Mouse (Mus musculus): ENCODE results near the gene Timp3. TPM values are rescaled to one million over a fixed set of nuclear protein-coding genes. Genes with fewer than 3 reads are reported as not detected.
A peak's percentile ranks its signal among the peaks of the same experiment; 100 is the strongest.

Gene Timp3
- 20.4 and 21.1 TPM in 2 replicates for polyA plus RNA-seq (2014; fragmentation: Nextera tagmentation; extraction: Ambion mirVana)

DNA sequence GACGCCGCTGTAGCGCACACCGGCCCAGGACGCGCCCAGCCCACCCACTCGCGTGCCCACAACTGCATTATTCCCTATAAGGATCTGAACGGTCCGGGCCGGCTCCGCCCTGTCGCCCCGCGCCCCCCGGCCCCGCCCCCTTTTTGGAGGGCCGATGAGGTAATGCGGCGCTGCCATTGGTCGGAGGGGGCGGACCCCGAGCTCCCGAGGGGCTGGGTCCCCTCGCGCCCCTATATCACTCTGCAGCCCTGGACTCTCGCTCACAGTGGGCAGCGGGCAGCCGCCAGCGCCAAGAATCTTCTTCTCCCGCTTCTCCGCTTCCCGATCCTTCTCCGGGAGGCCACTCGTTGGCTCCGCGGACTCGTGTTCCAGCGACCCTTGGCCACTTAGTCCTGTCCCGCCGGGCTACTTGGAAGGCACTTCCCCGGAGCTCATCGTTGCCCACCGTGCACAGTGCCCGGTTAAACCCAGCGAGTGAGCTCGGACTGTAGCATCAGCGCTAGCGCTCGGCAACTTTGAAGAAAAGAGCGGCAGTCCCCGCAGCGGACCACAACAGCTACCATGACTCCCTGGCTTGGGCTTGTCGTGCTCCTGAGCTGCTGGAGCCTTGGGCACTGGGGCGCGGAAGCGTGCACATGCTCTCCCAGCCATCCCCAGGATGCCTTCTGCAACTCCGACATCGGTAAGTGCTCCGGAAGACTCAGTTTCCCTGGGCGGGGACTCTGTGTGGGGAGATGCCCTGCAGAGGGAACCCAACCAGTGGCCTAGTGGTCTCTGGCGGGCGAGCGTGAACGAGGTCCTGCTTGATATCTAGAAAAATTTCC is at the start of gene Timp3:
Timp3 (plus strand) TSS at position 80 of the 824 bp plus-strand sequence.
- Histone ChIP-seq H3K9me3 (ENCODE audit: control insufficient read depth, low read length) (no peaks in the 10 kb centered on the region), H3K9ac (ENCODE audit: low read length) (peak within 1 kb of the TSS; percentile 62), H3K27ac (ENCODE audit: low read depth, low read length) (no peak within 1 kb of the TSS), H3K4me2 (ENCODE audit: low read depth, low read length, severe bottlenecking) (peak within 1 kb of the TSS; percentile 96), H3K27me3 (ENCODE audit: control insufficient read depth, insufficient read depth, low read length) (peaks cover 2% of the 10 kb centered on the region; the same call in 1 of the 2 replicates), H3K36me3 (ENCODE audit: control insufficient read depth, insufficient read depth, low read length) (no peaks in the 10 kb centered on the region), H3K4me1 (replicated peaks; ENCODE audit: control insufficient read depth, insufficient read depth, low read length) (peaks cover 18% of the 10 kb centered on the region), H3K4me3 (ENCODE audit: low read depth, low read length) (peak within 1 kb of the TSS; percentile 46)
- ATAC-seq (replicated peaks; ENCODE audit: low FRiP score): peak; percentile 90
- 1% methylated on average over 62 of the region's 65 CpGs for WGBS
- DNase-seq (ENCODE audit: low spot score): peak; percentile 90

DNA sequence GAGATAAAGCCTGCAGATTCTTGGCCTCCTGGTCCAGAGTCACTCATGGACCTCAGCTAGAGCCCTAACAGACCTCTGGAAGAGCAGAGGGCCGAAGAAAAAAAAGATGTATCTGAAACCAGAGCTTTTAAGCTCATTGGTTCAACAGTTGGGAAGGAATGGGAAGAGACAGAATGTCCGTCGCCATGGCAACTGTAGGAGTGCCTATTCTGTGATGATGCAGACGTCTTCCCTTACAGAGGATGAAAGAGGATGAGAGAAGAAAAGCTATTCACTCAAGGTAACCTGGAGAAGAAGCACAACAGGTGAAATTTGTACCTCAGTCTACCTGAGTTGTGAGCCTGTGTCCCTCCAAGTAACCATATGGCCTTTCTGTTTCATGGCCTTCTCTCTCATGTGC is 44.0 kb upstream of the Timp3 start:
- WGBS: 54% methylated on average over 4 of the region's 4 CpGs
- Histone ChIP-seq H3K27me3 (ENCODE audit: control insufficient read depth, insufficient read depth, low read length) (no peaks in the 10 kb centered on the region), H3K4me1 (replicated peaks; ENCODE audit: control insufficient read depth, insufficient read depth, low read length) (no peaks in the 10 kb centered on the region), H3K9ac (ENCODE audit: low read length) (no peak overlapping the region), H3K4me2 (ENCODE audit: low read depth, low read length, severe bottlenecking) (no peak overlapping the region), H3K27ac (ENCODE audit: low read depth, low read length) (no peak overlapping the region), H3K36me3 (ENCODE audit: control insufficient read depth, insufficient read depth, low read length) (no peaks in the 10 kb centered on the region), H3K4me3 (ENCODE audit: low read depth, low read length) (no peak overlapping the region), H3K9me3 (ENCODE audit: control insufficient read depth, low read length) (no peaks in the 10 kb centered on the region)
- ATAC-seq (replicated peaks; ENCODE audit: low FRiP score) (no peak), DNase-seq (ENCODE audit: low spot score) (no peak)

DNA sequence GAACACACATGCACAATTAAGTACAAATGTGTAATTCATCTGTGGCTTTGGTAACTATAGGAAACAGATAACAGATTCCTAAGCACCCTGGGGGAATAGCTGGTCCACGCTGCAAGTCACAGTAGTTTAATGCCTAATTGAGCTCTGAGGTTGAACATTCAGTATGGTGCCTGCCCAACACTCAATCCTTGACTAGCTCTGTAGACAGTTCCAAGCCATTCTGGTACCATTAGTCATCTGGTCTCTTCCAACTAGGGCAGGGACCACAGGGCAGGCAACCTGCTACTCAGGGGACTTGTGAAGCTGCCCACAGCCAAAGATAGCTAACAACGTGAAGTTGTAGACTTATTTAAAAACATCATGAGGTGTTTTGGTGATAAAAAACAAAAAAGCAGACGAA is 43.1 kb upstream of the Timp3 start:
- no peak for ATAC-seq (replicated peaks; ENCODE audit: low FRiP score)
- no peak overlapping the region for H3K9ac ChIP-seq (ENCODE audit: low read length)
- no peaks in the 10 kb centered on the region for H3K27me3 ChIP-seq (ENCODE audit: control insufficient read depth, insufficient read depth, low read length)
- DNase-seq (ENCODE audit: low spot score): no peak
- H3K4me1 ChIP-seq (replicated peaks; ENCODE audit: control insufficient read depth, insufficient read depth, low read length): no peaks in the 10 kb centered on the region
- no peak overlapping the region for H3K27ac ChIP-seq (ENCODE audit: low read depth, low read length)
- 81% methylated on average over 3 of the region's 3 CpGs for WGBS
- H3K9me3 ChIP-seq (ENCODE audit: control insufficient read depth, low read length): no peaks in the 10 kb centered on the region
- H3K36me3 ChIP-seq (ENCODE audit: control insufficient read depth, insufficient read depth, low read length): no peaks in the 10 kb centered on the region
- no peak overlapping the region for H3K4me2 ChIP-seq (ENCODE audit: low read depth, low read length, severe bottlenecking)
- H3K4me3 ChIP-seq (ENCODE audit: low read depth, low read length): no peak overlapping the region

DNA sequence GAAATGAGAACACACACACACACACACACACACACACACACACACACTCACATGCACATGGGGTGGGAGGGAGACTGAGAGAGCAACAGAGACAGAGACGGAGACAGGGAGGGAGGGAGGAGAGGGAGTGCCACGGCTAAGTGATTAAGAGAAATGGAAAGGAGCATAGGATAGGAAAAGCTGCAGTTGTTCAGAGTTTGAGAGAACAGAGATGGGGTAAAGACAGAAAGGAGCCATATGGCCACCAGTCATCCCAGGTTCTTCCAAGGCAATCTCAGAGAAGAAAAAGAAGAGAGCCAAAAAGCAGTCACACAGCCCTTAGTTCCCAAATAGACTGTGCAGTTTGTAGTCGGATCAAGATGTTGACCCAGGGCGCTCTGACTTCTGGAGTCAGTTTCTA is 42.1 kb upstream of the Timp3 start:
- Histone ChIP-seq H3K4me2 (ENCODE audit: low read depth, low read length, severe bottlenecking) (no peak overlapping the region), H3K27me3 (ENCODE audit: control insufficient read depth, insufficient read depth, low read length) (no peaks in the 10 kb centered on the region), H3K36me3 (ENCODE audit: control insufficient read depth, insufficient read depth, low read length) (no peaks in the 10 kb centered on the region), H3K9me3 (ENCODE audit: control insufficient read depth, low read length) (no peaks in the 10 kb centered on the region), H3K4me3 (ENCODE audit: low read depth, low read length) (no peak overlapping the region), H3K4me1 (replicated peaks; ENCODE audit: control insufficient read depth, insufficient read depth, low read length) (no peaks in the 10 kb centered on the region), H3K9ac (ENCODE audit: low read length) (no peak overlapping the region), H3K27ac (ENCODE audit: low read depth, low read length) (no peak overlapping the region)
- 85% methylated on average over 4 of the region's 4 CpGs for WGBS
- DNase-seq (ENCODE audit: low spot score) (no peak), ATAC-seq (replicated peaks; ENCODE audit: low FRiP score) (no peak)

DNA sequence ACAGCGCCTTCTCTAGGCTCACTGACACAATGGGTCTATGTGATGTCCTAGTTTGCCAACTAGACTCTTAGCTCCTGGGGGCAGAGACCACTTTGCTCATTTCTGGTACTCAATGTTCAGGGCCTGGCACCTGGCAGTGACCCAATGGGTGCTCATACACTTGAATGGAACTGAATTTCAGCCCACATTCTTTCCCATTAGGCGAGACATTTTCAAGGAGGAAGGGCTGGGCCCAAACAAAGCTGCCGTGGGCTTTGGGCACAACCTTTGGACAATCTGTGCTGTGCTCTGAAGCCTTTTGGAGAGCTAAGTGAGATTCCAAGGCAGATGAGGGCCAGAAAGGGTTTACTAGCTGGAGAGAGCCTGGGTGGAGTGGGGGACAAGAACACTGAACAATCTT is 41.2 kb upstream of the Timp3 start:
- 82% methylated on average over 3 of the region's 3 CpGs for WGBS
- ATAC-seq (replicated peaks; ENCODE audit: low FRiP score): no peak
- no peak overlapping the region for H3K9ac ChIP-seq (ENCODE audit: low read length)
- H3K9me3 ChIP-seq (ENCODE audit: control insufficient read depth, low read length): no peaks in the 10 kb centered on the region
- no peak overlapping the region for H3K27ac ChIP-seq (ENCODE audit: low read depth, low read length)
- no peaks in the 10 kb centered on the region for H3K27me3 ChIP-seq (ENCODE audit: control insufficient read depth, insufficient read depth, low read length)
- no peak overlapping the region for H3K4me2 ChIP-seq (ENCODE audit: low read depth, low read length, severe bottlenecking)
- DNase-seq (ENCODE audit: low spot score): no peak
- H3K4me3 ChIP-seq (ENCODE audit: low read depth, low read length): no peak overlapping the region
- no peaks in the 10 kb centered on the region for H3K36me3 ChIP-seq (ENCODE audit: control insufficient read depth, insufficient read depth, low read length)
- no peaks in the 10 kb centered on the region for H3K4me1 ChIP-seq (replicated peaks; ENCODE audit: control insufficient read depth, insufficient read depth, low read length)

DNA sequence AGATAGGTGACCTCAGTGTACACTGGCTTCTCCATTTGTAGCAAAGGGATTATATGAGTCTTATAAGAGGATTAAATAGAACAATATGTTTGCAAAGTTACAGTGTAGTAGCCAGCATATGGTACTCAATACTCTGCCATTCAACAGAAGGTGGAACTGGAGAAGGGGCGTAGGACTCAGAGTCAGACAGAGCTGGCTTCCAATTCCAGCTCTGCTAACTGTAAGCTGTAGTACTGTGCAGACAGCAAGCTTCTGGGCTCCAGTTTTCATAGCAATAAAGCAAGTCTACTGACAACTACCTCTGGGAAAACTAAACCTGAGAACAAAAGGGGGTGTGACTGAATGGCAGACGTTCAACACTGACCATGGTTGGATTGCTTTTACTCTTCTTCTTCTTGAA is 38.4 kb upstream of the Timp3 start:
- 78% methylated on average over 2 of the region's 2 CpGs for WGBS
- no peak for DNase-seq (ENCODE audit: low spot score)
- ATAC-seq (replicated peaks; ENCODE audit: low FRiP score): no peak
- no peak overlapping the region for H3K4me3 ChIP-seq (ENCODE audit: low read depth, low read length)
- no peak overlapping the region for H3K9ac ChIP-seq (ENCODE audit: low read length)
- H3K27me3 ChIP-seq (ENCODE audit: control insufficient read depth, insufficient read depth, low read length): no peaks in the 10 kb centered on the region
- H3K36me3 ChIP-seq (ENCODE audit: control insufficient read depth, insufficient read depth, low read length): no peaks in the 10 kb centered on the region
- H3K4me1 ChIP-seq (replicated peaks; ENCODE audit: control insufficient read depth, insufficient read depth, low read length): no peaks in the 10 kb centered on the region
- H3K9me3 ChIP-seq (ENCODE audit: control insufficient read depth, low read length): no peaks in the 10 kb centered on the region
- H3K27ac ChIP-seq (ENCODE audit: low read depth, low read length): no peak overlapping the region
- H3K4me2 ChIP-seq (ENCODE audit: low read depth, low read length, severe bottlenecking): no peak overlapping the region

DNA sequence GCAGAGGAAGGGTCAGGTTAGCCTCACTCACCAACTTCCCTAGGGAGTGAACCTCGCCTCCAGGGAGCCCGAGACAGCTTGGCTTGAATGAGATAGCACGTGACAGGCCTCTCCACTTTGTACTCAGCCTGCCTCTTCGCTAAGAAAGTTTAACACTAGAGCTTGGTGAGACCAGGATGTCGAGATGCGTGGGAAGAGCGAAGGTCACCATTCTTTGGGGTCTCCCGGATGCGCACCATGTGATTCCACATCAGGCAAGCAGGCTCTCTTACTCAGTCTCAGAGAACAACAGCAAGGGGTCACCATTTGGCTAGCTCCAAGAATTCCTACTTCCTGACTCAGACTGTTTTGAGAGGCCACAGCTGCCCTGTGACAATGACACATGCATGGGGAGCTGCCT is 35.6 kb upstream of the Timp3 start:
- ATAC-seq (replicated peaks; ENCODE audit: low FRiP score) (no peak), DNase-seq (ENCODE audit: low spot score) (no peak)
- no peaks in the 10 kb centered on the region for H3K9me3 ChIP-seq (ENCODE audit: control insufficient read depth, low read length)
- H3K4me2 ChIP-seq (ENCODE audit: low read depth, low read length, severe bottlenecking): no peak overlapping the region
- 85% methylated on average over 9 of the region's 9 CpGs for WGBS
- H3K27ac ChIP-seq (ENCODE audit: low read depth, low read length): no peak overlapping the region
- H3K4me3 ChIP-seq (ENCODE audit: low read depth, low read length): no peak overlapping the region
- H3K27me3 ChIP-seq (ENCODE audit: control insufficient read depth, insufficient read depth, low read length): no peaks in the 10 kb centered on the region
- H3K36me3 ChIP-seq (ENCODE audit: control insufficient read depth, insufficient read depth, low read length): no peaks in the 10 kb centered on the region
- no peak overlapping the region for H3K9ac ChIP-seq (ENCODE audit: low read length)
- no peaks in the 10 kb centered on the region for H3K4me1 ChIP-seq (replicated peaks; ENCODE audit: control insufficient read depth, insufficient read depth, low read length)

DNA sequence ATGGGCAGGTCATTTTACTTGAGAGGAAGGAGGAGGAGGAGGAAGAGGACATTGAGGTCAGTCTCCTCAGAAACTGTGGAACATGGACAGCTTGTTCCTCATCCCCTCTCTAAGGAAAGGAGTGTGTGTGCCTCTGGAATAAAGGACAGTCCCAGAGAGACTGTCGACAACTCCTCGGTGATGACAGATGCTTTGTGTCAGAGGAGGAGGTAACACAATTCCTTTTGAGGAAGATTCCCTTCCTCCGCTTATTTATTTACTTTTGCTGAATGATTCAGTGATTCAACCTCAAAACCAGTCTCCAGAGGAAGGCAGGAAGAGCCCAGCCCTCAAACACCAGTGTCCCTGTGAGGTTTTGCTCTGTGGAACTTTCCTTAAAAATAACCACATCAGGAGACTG is 29.9 kb upstream of the Timp3 start:
- no peak overlapping the region for H3K4me3 ChIP-seq (ENCODE audit: low read depth, low read length)
- ATAC-seq (replicated peaks; ENCODE audit: low FRiP score) (no peak), DNase-seq (ENCODE audit: low spot score) (no peak)
- H3K27ac ChIP-seq (ENCODE audit: low read depth, low read length): no peak overlapping the region
- no peaks in the 10 kb centered on the region for H3K27me3 ChIP-seq (ENCODE audit: control insufficient read depth, insufficient read depth, low read length)
- 73% methylated on average over 3 of the region's 3 CpGs for whole genome bisulfite sequencing
- H3K4me2 ChIP-seq (ENCODE audit: low read depth, low read length, severe bottlenecking): no peak overlapping the region
- H3K9ac ChIP-seq (ENCODE audit: low read length): no peak overlapping the region
- no peaks in the 10 kb centered on the region for H3K4me1 ChIP-seq (replicated peaks; ENCODE audit: control insufficient read depth, insufficient read depth, low read length)
- no peaks in the 10 kb centered on the region for H3K9me3 ChIP-seq (ENCODE audit: control insufficient read depth, low read length)
- H3K36me3 ChIP-seq (ENCODE audit: control insufficient read depth, insufficient read depth, low read length): no peaks in the 10 kb centered on the region

DNA sequence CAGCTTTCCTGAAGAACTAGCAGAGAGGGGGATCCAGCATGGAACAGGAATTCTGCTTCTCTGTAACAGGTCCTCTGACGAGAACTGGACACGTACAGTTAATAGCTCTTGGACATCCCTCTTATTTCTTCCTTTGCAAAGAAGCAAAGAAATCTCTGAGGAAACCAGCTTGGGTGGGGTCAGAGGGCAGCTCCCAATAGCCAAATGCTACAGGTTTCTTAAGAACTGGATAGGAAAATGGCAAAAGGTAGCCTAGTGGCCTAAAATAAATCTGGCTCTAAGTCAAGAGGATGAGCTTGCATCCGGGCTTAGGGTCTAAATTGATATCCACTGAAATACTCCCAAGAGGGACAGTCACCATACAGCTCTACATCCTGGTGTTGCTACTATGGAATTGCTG is 27.3 kb upstream of the Timp3 start:
- no peak overlapping the region for H3K4me3 ChIP-seq (ENCODE audit: low read depth, low read length)
- DNase-seq (ENCODE audit: low spot score) (no peak), ATAC-seq (replicated peaks; ENCODE audit: low FRiP score) (no peak)
- no peak overlapping the region for H3K27ac ChIP-seq (ENCODE audit: low read depth, low read length)
- H3K9me3 ChIP-seq (ENCODE audit: control insufficient read depth, low read length): no peaks in the 10 kb centered on the region
- no peaks in the 10 kb centered on the region for H3K4me1 ChIP-seq (replicated peaks; ENCODE audit: control insufficient read depth, insufficient read depth, low read length)
- H3K27me3 ChIP-seq (ENCODE audit: control insufficient read depth, insufficient read depth, low read length): no peaks in the 10 kb centered on the region
- WGBS: 93% methylated on average over 3 of the region's 3 CpGs
- no peaks in the 10 kb centered on the region for H3K36me3 ChIP-seq (ENCODE audit: control insufficient read depth, insufficient read depth, low read length)
- H3K4me2 ChIP-seq (ENCODE audit: low read depth, low read length, severe bottlenecking): no peak overlapping the region
- H3K9ac ChIP-seq (ENCODE audit: low read length): no peak overlapping the region
